Mouse (Mus musculus): ENCODE data around the gene Dcps. TPM values are rescaled to one million over a fixed set of nuclear protein-coding genes. Genes with fewer than 3 reads are reported as not detected.

Gene Dcps
- polyA plus RNA-seq, 1 experiment: 30.2 TPM

DNA sequence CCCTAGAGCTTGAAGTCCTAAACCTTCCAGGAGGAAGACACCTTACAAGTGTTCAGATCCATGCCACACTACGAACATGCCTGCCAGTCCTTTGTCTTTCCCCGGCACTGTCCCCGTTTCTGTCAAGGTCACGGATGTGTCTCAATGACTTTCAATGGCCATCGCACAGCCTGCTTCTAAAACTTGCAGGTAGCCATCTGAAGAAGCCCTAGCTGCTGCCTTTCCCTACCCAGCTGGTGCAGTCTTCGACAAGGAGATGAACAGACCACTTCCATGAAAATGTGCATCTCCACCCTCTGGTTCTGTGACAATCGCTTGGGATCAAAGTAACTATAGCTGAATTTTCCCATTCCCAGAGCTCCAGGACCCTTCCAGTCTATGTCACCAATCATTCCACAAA lies 64.4 kb downstream of the Dcps start:
- no peak overlapping the region for H3K4me3 ChIP-seq (replicated peaks; ENCODE audit: insufficient read depth, low read depth, low read length)
- H3K27ac ChIP-seq (ENCODE audit: insufficient read depth, low read length): peak overlapping the region; percentile 60; the same call in 1 of the 2 replicates
- WGBS: 88% methylated on average over 7 of the region's 7 CpGs
- H3K27me3 ChIP-seq (ENCODE audit: control insufficient read depth, insufficient read depth, low read length): no peaks in the 10 kb centered on the region
- H3K4me1 ChIP-seq (ENCODE audit: control insufficient read depth, insufficient read depth, low read length): peaks cover 9% of the 10 kb centered on the region
- TF ChIP-seq CTCF (IDR thresholded peaks at IDR 0.05; ENCODE audit: borderline replicate concordance, insufficient read depth, low read depth, low read length) (no peak), POLR2A (IDR thresholded peaks at IDR 0.05; ENCODE audit: borderline replicate concordance, insufficient read depth, low read length) (no peak)
- peak in 1 of 2 experiments; percentile 12 for DNase-seq

DNA sequence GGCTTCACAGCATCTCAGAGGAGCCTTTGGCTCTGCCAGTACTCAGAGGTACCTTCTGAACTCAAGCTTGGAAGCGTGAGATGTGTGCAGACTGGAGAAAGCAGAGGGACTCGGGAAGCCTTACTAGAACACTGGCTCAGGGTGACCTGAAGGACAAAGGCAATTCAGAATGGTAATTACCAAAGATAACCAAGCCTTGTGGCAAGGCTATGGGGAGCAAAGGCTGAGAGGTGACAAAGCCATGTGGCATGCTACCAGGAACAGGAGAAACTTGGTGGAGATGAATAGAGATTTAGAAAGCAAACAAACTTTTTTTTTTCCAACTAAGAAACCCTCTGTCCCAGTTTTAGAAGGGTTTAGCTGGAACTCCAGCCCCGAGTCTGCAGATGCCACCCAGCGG lies 65.3 kb downstream of the Dcps start:
- no peak for TF ChIP-seq CTCF (IDR thresholded peaks at IDR 0.05; ENCODE audit: borderline replicate concordance, insufficient read depth, low read depth, low read length)
- TF ChIP-seq POLR2A (IDR thresholded peaks at IDR 0.05; ENCODE audit: borderline replicate concordance, insufficient read depth, low read length): no peak
- no peaks in the 10 kb centered on the region for H3K27me3 ChIP-seq (ENCODE audit: control insufficient read depth, insufficient read depth, low read length)
- H3K4me3 ChIP-seq (replicated peaks; ENCODE audit: insufficient read depth, low read depth, low read length): no peak overlapping the region
- peaks cover 9% of the 10 kb centered on the region for H3K4me1 ChIP-seq (ENCODE audit: control insufficient read depth, insufficient read depth, low read length)
- peak; percentile 16 to 36 for DNase-seq
- WGBS: 77% methylated on average over 4 of the region's 4 CpGs
- H3K27ac ChIP-seq (ENCODE audit: insufficient read depth, low read length): peak overlapping the region; percentile 43; the same call in 1 of the 2 replicates

DNA sequence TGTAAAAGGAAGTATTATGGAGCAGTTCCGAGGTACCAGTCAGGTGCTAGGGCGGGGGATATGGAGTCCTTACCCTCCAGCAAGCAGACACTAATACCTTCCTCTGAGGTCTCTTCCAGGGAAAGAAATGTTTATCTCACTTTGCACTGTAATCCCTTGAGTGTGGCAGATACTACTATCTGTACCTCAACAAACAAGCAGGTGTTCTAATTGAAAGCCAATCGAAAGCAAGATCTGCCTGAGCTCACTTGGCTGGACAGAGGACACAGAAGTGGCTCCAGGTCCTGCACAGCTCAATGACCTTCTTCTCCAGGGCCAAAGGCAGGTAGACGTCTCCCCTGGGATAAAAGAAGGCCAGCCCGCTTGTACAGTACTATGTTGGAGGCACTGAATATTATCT lies 65.8 kb downstream of the Dcps start:
- Histone ChIP-seq H3K4me1 (ENCODE audit: control insufficient read depth, insufficient read depth, low read length) (peaks cover 9% of the 10 kb centered on the region), H3K27me3 (ENCODE audit: control insufficient read depth, insufficient read depth, low read length) (no peaks in the 10 kb centered on the region), H3K4me3 (replicated peaks; ENCODE audit: insufficient read depth, low read depth, low read length) (no peak overlapping the region), H3K27ac (ENCODE audit: insufficient read depth, low read length) (peak overlapping the region; percentile 5; the same call in 1 of the 2 replicates)
- 91% methylated on average over 5 of the region's 5 CpGs for WGBS
- TF ChIP-seq CTCF (IDR thresholded peaks at IDR 0.05; ENCODE audit: borderline replicate concordance, insufficient read depth, low read depth, low read length): no peak
- TF ChIP-seq POLR2A (IDR thresholded peaks at IDR 0.05; ENCODE audit: borderline replicate concordance, insufficient read depth, low read length): no peak
- DNase-seq: peak in 1 of 2 experiments; percentile 13

DNA sequence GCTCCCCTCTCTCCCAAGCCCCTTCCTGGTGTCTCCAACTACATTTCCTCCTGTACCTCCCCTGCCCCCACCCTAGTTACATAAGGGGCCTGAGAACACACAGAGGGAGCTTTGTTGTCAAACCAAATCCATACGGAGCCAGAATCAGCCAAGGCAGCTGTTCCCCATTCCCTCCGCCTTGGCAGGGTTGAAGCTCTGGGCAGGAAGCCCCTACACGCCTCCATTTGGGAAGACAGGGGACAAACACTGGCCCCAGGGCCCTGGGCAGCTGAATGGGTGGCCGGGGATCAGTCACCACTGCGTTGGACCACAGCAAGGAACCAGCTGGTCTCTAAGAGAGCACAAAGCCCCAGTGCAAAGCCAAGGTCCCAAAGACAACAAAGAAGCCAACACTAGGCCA lies 66.9 kb downstream of the Dcps start:
- H3K4me3 ChIP-seq (replicated peaks; ENCODE audit: insufficient read depth, low read depth, low read length): no peak overlapping the region
- WGBS: 54% methylated on average over 5 of the region's 5 CpGs
- TF ChIP-seq POLR2A (IDR thresholded peaks at IDR 0.05; ENCODE audit: borderline replicate concordance, insufficient read depth, low read length) (no peak), CTCF (IDR thresholded peaks at IDR 0.05; ENCODE audit: borderline replicate concordance, insufficient read depth, low read depth, low read length) (no peak)
- peak; percentile 49 to 71 for DNase-seq
- H3K27me3 ChIP-seq (ENCODE audit: control insufficient read depth, insufficient read depth, low read length): no peaks in the 10 kb centered on the region
- peaks cover 9% of the 10 kb centered on the region for H3K4me1 ChIP-seq (ENCODE audit: control insufficient read depth, insufficient read depth, low read length)
- H3K27ac ChIP-seq (ENCODE audit: insufficient read depth, low read length): peak overlapping the region; percentile 80

DNA sequence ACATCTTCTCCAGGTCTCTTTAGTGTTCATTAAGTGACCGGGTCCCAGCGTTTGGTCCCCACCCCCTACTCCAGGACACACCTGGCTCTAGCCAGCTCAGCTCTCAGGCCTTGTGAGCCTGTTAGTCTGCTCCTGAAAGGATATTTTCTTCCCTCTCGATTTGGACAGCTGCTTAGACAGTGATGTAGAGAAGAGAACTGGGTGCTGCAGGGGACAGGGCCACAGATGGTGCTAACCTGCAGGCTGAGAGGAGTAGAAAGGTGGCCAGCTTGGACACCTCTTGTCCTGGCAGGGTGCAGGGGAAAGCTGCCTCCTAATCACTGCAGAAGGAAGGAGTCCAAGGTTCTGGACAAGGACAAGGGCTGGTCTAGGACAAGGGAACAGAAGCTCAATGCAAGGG lies 67.8 kb downstream of the Dcps start:
- DNase-seq: peak; percentile 43 to 57
- no peak for TF ChIP-seq POLR2A (IDR thresholded peaks at IDR 0.05; ENCODE audit: borderline replicate concordance, insufficient read depth, low read length)
- TF ChIP-seq CTCF (IDR thresholded peaks at IDR 0.05; ENCODE audit: borderline replicate concordance, insufficient read depth, low read depth, low read length): no peak
- Histone ChIP-seq H3K27me3 (ENCODE audit: control insufficient read depth, insufficient read depth, low read length) (no peaks in the 10 kb centered on the region), H3K27ac (ENCODE audit: insufficient read depth, low read length) (peak overlapping the region; percentile 28; the same call in 1 of the 2 replicates), H3K4me3 (replicated peaks; ENCODE audit: insufficient read depth, low read depth, low read length) (no peak overlapping the region), H3K4me1 (ENCODE audit: control insufficient read depth, insufficient read depth, low read length) (peaks cover 9% of the 10 kb centered on the region)
- WGBS: 54% methylated on average over 3 of the region's 3 CpGs

DNA sequence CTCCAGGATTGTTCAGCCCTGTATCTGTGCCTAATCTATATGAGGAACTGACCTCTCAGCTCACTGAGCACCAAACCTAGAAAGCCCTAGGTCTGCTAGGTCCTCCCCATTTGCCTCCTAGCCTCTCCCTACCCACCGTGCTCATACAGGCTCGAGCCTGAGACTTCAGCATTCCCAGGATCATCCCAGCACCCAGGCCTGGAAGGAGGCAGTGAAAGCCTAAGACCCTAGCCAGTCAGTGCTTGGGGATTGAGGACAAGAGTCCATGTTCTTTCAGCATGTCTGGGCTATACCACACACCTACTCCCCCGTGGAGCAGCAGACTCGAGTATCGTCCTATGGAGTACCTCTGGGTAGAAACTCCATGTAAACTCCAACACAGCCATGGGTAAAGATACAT lies 68.5 kb downstream of the Dcps start:
- Histone ChIP-seq H3K27ac (ENCODE audit: insufficient read depth, low read length) (no peak overlapping the region), H3K4me3 (replicated peaks; ENCODE audit: insufficient read depth, low read depth, low read length) (no peak overlapping the region), H3K27me3 (ENCODE audit: control insufficient read depth, insufficient read depth, low read length) (no peaks in the 10 kb centered on the region), H3K4me1 (ENCODE audit: control insufficient read depth, insufficient read depth, low read length) (peaks cover 9% of the 10 kb centered on the region)
- whole genome bisulfite sequencing: 98% methylated on average over 5 of the region's 5 CpGs
- DNase-seq: peak in 1 of 2 experiments; percentile 6
- TF ChIP-seq POLR2A (IDR thresholded peaks at IDR 0.05; ENCODE audit: borderline replicate concordance, insufficient read depth, low read length) (no peak), CTCF (IDR thresholded peaks at IDR 0.05; ENCODE audit: borderline replicate concordance, insufficient read depth, low read depth, low read length) (no peak)

DNA sequence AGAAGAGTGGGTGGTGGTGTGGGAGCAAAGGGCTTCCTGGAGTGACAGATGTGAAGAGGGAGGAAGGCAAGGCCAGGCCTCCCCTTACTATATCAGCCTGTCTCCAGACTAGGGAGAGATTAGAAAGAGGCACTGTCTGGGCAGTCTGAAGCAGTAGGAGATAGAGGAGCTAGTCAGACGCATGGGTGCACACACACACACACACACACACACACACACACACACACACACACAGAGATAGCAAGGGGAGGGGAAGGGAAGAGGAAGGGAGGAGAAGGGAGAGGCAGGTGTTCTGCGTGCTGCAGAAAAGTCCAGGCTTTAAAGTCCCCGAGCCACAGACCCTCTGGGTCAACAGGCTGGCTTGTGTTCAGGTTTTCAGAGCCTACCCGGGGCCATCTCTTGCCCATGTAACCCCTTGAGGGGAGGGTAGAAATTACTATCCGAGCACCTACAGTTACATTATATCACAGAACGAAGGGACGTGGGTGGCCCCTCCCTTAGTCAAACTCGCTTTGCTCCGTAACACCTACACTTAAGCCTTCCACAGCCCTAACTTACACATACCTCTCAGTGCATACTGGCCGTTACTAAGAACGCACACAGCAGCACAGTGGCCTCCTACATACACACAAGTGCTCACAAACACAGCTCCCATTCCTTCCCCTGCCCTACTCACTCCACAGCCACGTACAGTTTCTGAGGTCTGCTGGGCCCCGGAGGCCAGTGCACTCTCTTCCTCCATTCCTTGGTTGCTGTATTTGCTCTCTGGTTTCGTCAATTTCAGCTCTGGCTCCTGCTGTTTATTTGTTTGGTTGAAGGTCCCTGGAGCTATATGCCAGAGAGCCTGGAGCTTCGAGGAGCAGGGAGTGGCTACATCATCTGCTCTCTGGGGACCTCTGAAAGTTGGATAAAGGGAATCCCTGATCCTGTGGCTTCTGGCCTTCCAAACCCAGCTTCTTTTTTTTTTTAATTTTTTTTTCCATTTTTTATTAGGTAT lies 69.7 kb downstream of the Dcps start:
- DNase-seq: peak in 1 of 2 experiments; percentile 9
- Histone ChIP-seq H3K27ac (ENCODE audit: insufficient read depth, low read length) (peak overlapping the region; percentile 27; the same call in 1 of the 2 replicates), H3K4me1 (ENCODE audit: control insufficient read depth, insufficient read depth, low read length) (peaks cover 9% of the 10 kb centered on the region), H3K27me3 (ENCODE audit: control insufficient read depth, insufficient read depth, low read length) (no peaks in the 10 kb centered on the region), H3K4me3 (replicated peaks; ENCODE audit: insufficient read depth, low read depth, low read length) (no peak overlapping the region)
- WGBS: 73% methylated on average over 15 of the region's 15 CpGs
- TF ChIP-seq POLR2A (IDR thresholded peaks at IDR 0.05; ENCODE audit: borderline replicate concordance, insufficient read depth, low read length) (no peak), CTCF (IDR thresholded peaks at IDR 0.05; ENCODE audit: borderline replicate concordance, insufficient read depth, low read depth, low read length) (no peak)
